Mouse (Mus musculus) liver, adult 2 months (tissue): ENCODE results near the gene Vmp1. TPM values are rescaled to one million over a fixed set of nuclear protein-coding genes. Genes with fewer than 3 reads are reported as not detected.

Experiments
- DNase-seq: peaks from one replicate; pipeline ENCODE4 v3.0.0-alpha.2; 2011; ENCODE audit warnings: low read depth, low spot score; ENCODE audit errors: extremely low read depth
- H3K27ac ChIP-seq: fragments of 200-500 bp; replicated peaks from 2 replicates; pipeline ENCODE4 v1.5.1; 2012; ENCODE audit warnings: low read depth, mild to moderate bottlenecking, control low read depth, inconsistent platforms, low read length; ENCODE audit not compliant: insufficient read depth
- H3K27me3 ChIP-seq: fragments of 200-500 bp; 2 replicates; pipeline ENCODE4 v1.6.1; 2012; ENCODE audit warnings: mild to moderate bottlenecking, moderate library complexity, low read length, inconsistent platforms; ENCODE audit not compliant: control insufficient read depth, insufficient read depth
- H3K36me3 ChIP-seq: fragments of 200-500 bp; 2 replicates; pipeline ENCODE4 v1.6.1; 2012; ENCODE audit warnings: low read length, inconsistent platforms; ENCODE audit not compliant: control insufficient read depth, insufficient read depth
- H3K4me1 ChIP-seq: fragments of 200-500 bp; 2 replicates; pipeline ENCODE4 v1.6.1; 2011; ENCODE audit warnings: low read length; ENCODE audit not compliant: control insufficient read depth, insufficient read depth
- H3K4me3 ChIP-seq: fragments of 200-500 bp; 2 replicates; pipeline ENCODE4 v1.5.1; 2011; ENCODE audit warnings: low read depth, mild to moderate bottlenecking, control low read depth, low read length, moderate library complexity; ENCODE audit not compliant: insufficient read depth
- H3K79me2 ChIP-seq: fragments of 200-500 bp; 2 replicates; pipeline ENCODE4 v1.6.1; 2012; ENCODE audit warnings: inconsistent platforms, mild to moderate bottlenecking, low read length, moderate library complexity; ENCODE audit not compliant: control insufficient read depth, insufficient read depth
- H3K9ac ChIP-seq: fragments of 200-500 bp; 2 replicates; pipeline ENCODE4 v1.6.1; 2012; ENCODE audit warnings: low read depth, mild to moderate bottlenecking, control low read depth, inconsistent platforms, low read length
- CTCF ChIP-seq: fragments of 200-500 bp; IDR thresholded peaks from 2 replicates; pipeline ENCODE4 v1.5.1; 2011; ENCODE audit warnings: low read depth, low read length, control low read depth
- POLR2A ChIP-seq: fragments of 200-500 bp; IDR thresholded peaks from 2 replicates; pipeline ENCODE4 v1.6.1; 2011; ENCODE audit warnings: low read length, control low read depth; ENCODE audit not compliant: insufficient read depth; ENCODE audit errors: extremely low read depth
- WGBS: fragments of 180-500 bp; shearing (Covaris S2); methylation state at CpG from one replicate; pipeline ENCODE4 v1.1.7; 2018; 5-methylcytosine and 5-hydroxymethylcytosine counted together
- polyA plus RNA-seq: library from polyadenylated mRNA; depleted of rRNA; stranded (reverse); fragments of >200 nt; gene quantifications from 2 replicates; pipeline ENCODE4 v1.2.3, GENCODE M21; 2012; rRNA removed
- total RNA-seq: library from RNA; depleted of rRNA; stranded (reverse); fragments of >200 nt; gene quantifications from 2 replicates; pipeline ENCODE4 v1.2.3, GENCODE M21; 2014; rRNA removed

Vmp1 gene
- 91.9 and 93.6 TPM in 2 replicates for total RNA-seq
- polyA plus RNA-seq = 37.8 and 43.6 TPM in 2 replicates

GRCm38 (mm10) chr11:86683395-86684125, at the start of gene Vmp1, which contains the start of gene Ptrh2:
Vmp1 (minus strand) TSS chr11:86683836.
Ptrh2 (plus strand) TSS chr11:86683985.
- TF ChIP-seq CTCF (no peak), POLR2A (peak; percentile 70; the same call in 1 of the 2 replicates)
- H3K27me3 ChIP-seq = no peaks in the 10 kb centered on the region
- peak within 1 kb of the TSS; percentile 88 for H3K9ac ChIP-seq
- H3K4me3 ChIP-seq = peak within 1 kb of the TSS; percentile 88
- no peaks in the 10 kb centered on the region for H3K36me3 ChIP-seq
- H3K4me1 ChIP-seq = peaks cover 12% of the 10 kb centered on the region; the same call in 1 of the 2 replicates
- peak; percentile 91 for DNase-seq
- peak within 1 kb of the TSS; percentile 92 for H3K27ac ChIP-seq
- under 1% methylated on average over 56 of the region's 56 CpGs for WGBS
- H3K79me2 ChIP-seq = peaks cover 7% of the 10 kb centered on the region; the same call in 1 of the 2 replicates

GRCm38 (mm10) chr11:86731443-86731842, 47.8 kb upstream of the Vmp1 start:
- no peak overlapping the region for H3K9ac ChIP-seq
- no peak for DNase-seq
- TF ChIP-seq POLR2A (no peak), CTCF (no peak)
- no peaks in the 10 kb centered on the region for H3K27me3 ChIP-seq
- WGBS = 89% methylated on average over 2 of the region's 2 CpGs
- H3K4me3 ChIP-seq = no peak overlapping the region
- H3K4me1 ChIP-seq = no peaks in the 10 kb centered on the region; the same call in 1 of the 2 replicates
- H3K27ac ChIP-seq = no peak overlapping the region
- H3K36me3 ChIP-seq = peaks cover 60% of the 10 kb centered on the region
- H3K79me2 ChIP-seq = no peaks in the 10 kb centered on the region; the same call in 1 of the 2 replicates

GRCm38 (mm10) chr11:86725607-86726006, 42.0 kb upstream of the Vmp1 start:
- H3K36me3 ChIP-seq = peaks cover 59% of the 10 kb centered on the region
- TF ChIP-seq POLR2A = no peak
- TF ChIP-seq CTCF = no peak

GRCm38 (mm10) chr11:86724982-86725381, 41.3 kb upstream of the Vmp1 start:
- H3K27me3 ChIP-seq = no peaks in the 10 kb centered on the region
- no peak overlapping the region for H3K9ac ChIP-seq
- no peaks in the 10 kb centered on the region; the same call in 1 of the 2 replicates for H3K79me2 ChIP-seq
- TF ChIP-seq POLR2A = no peak
- TF ChIP-seq CTCF = no peak
- H3K4me1 ChIP-seq = peaks cover 3% of the 10 kb centered on the region
- no peak overlapping the region for H3K4me3 ChIP-seq
- H3K27ac ChIP-seq = no peak overlapping the region
- DNase-seq = peak; percentile 77
- peaks cover 61% of the 10 kb centered on the region for H3K36me3 ChIP-seq
- WGBS = 19% methylated on average over 7 of the region's 7 CpGs

More at GRCm38 (mm10) chr11:86725607-86726006, 42.0 kb upstream of the Vmp1 start:
- no peak for DNase-seq
- no peak overlapping the region for H3K9ac ChIP-seq
- H3K79me2 ChIP-seq = no peaks in the 10 kb centered on the region; the same call in 1 of the 2 replicates
- H3K4me1 ChIP-seq = peaks cover 3% of the 10 kb centered on the region
- H3K27ac ChIP-seq = no peak overlapping the region
- no peaks in the 10 kb centered on the region for H3K27me3 ChIP-seq
- no peak overlapping the region for H3K4me3 ChIP-seq

- DNase-seq = no peak
- Histone ChIP-seq H3K27me3 (no peaks in the 10 kb centered on the region), H3K4me1 (peaks cover 3% of the 10 kb centered on the region), H3K9ac (no peak overlapping the region), H3K79me2 (no peaks in the 10 kb centered on the region; the same call in 1 of the 2 replicates), H3K4me3 (no peak overlapping the region), H3K27ac (no peak overlapping the region), H3K36me3 (peaks cover 63% of the 10 kb centered on the region)
- TF ChIP-seq CTCF (no peak), POLR2A (no peak)
- WGBS = 81% methylated on average over 3 of the region's 3 CpGs
Measured at GRCm38 (mm10) chr11:86724004-86724403, 40.4 kb upstream of the Vmp1 start.

- no peak overlapping the region for H3K4me3 ChIP-seq
- no peak overlapping the region for H3K9ac ChIP-seq
- DNase-seq = no peak
- TF ChIP-seq POLR2A = no peak
- TF ChIP-seq CTCF = no peak
- no peaks in the 10 kb centered on the region for H3K4me1 ChIP-seq
- H3K36me3 ChIP-seq = peaks cover 67% of the 10 kb centered on the region
- no peaks in the 10 kb centered on the region for H3K27me3 ChIP-seq
- H3K79me2 ChIP-seq = peaks cover 3% of the 10 kb centered on the region; the same call in 1 of the 2 replicates
- no peak overlapping the region for H3K27ac ChIP-seq
- 88% methylated on average over 8 of the region's 8 CpGs for WGBS
Measured at GRCm38 (mm10) chr11:86719390-86719789, 35.8 kb upstream of the Vmp1 start.
